Mouse (Mus musculus): ENCODE data around the gene Olfr90.
"Not testable (repeated sequence)": the region's sequence is repeated elsewhere in the genome, so short reads cannot be mapped to it uniquely, and the experiment has no call there.

Olfr90 gene

GRCm38 (mm10) chr17:37088399-37088798, at the start of gene Olfr90:
TSS of gene Olfr90 (minus strand) at chr17:37088499.
- DNase-seq = no peak

DNA sequence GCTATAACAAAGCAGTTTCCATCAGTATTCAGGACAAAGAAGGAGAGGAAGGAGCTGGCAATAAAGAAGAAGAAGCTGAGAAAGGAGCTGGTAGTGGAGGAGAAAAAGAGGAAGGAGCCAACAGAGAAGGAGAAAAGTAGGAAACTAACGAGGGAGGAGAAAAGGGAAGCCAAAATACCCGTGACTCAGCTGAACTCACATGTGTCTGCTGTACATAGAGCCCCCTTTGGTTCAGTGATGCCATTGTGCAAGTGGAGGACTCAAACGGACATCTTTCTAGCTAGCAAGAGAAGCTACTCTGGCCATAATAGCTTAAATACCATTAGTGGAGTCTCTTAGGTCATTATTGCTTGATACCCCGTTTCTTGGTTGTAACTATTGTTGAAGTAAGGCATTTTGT, 43.1 kb upstream of the Olfr90 start:
- DNase-seq = not testable (repeated sequence)

GRCm38 (mm10) chr17:37119988-37120387, 31.7 kb upstream of the Olfr90 start, which contains the start of gene Olfr92:
TSS of gene Olfr92 (minus strand) at chr17:37120088.
- DNase-seq = no peak

DNA sequence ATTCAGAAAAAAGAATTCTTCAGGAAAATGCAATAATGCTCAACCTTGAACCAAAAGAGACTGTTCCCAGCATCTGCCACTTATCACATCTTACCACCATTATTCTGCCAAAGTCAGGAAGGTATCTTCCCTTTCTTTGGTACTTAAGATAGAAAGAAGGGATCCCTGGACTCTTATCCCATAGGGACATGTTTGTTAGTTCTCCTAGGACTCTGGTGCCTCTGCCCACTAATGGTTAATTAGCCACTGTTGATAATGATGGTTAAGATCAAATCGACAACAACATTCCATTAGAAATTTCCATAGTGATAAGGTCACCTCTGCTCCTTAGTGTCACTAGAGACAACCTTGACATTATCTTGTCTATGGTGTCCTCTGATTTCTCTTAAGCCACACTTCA, 9.9 kb upstream of the Olfr90 start, which contains the start of gene Olfr91:
Olfr91 (minus strand) TSS at position 101 of the 400 bp plus-strand sequence.
- no peak for DNase-seq

DNA sequence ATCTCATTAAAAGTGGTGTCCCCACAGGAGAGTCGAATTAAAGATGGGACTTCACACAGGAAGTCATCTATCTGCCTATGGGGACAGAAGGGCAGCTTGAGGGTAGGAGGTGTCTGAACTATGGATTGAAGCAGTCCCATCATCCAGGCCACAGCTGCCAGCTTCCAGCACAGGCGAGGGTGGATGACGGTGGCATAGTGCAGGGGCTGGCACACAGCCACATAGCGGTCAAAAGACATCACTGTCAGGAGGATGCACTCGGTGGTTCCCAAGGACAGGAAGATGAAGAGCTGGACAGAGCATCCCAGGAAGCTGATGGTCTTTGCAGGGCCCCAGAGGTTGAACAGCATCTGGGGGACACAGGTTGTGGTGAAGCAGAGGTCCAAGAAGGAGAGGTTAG, 5.0 kb upstream of the Olfr90 start:
- DNase-seq = peak; percentile 91

GRCm38 (mm10) chr17:37092198-37092597, 3.9 kb upstream of the Olfr90 start:
- no peak for DNase-seq

- DNase-seq = peak; percentile 63 to 71
Observed at GRCm38 (mm10) chr17:37085545-37085944, 2.8 kb downstream of the Olfr90 start.

GRCm38 (mm10) chr17:37084632-37085031, 3.7 kb downstream of the Olfr90 start:
- DNase-seq = peak in 1 of 2 experiments; percentile 23

- DNase-seq = peak; percentile 82 to 86
Observed at GRCm38 (mm10) chr17:37083327-37083726, 5.0 kb downstream of the Olfr90 start.

DNA sequence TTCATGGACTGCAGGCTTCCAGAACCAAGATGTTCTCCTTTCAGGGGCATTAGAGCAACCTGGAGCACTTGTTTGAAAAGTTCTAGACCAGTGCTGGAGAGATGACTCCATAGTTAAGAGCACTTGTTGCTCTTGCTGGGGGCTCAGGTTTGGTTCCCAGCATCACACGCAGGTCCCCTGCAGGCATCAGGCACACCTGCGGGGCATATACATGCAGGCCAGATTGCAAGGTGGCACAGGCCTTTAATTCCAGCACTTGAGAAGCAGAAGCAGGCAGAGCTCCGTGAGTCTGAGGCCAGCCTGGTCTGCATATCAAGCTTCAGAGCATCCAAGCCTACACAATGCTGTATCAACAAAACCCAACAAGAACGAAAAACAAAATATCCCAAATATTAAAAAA, 6.6 kb downstream of the Olfr90 start:
- no peak for DNase-seq

DNA sequence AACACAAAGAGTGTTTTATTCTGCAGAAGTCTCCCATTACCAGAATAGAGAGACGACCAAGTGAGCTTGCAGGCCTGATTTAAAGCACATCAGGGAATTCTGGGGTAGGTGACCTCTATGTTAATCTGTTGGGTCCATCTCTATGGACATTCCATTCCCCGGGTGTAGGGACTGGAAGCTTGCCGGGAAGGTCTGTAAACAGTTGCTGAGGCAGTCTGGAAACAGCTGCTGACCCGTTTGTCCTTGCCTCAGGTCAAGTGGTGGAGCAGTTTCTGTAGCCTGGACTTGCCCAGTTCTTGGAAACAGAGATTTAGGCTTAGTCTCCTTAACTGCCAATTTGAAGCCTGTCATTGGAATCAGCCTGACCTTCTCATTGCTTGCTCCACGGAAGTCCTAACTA, 8.2 kb downstream of the Olfr90 start:
- DNase-seq = no peak

DNA sequence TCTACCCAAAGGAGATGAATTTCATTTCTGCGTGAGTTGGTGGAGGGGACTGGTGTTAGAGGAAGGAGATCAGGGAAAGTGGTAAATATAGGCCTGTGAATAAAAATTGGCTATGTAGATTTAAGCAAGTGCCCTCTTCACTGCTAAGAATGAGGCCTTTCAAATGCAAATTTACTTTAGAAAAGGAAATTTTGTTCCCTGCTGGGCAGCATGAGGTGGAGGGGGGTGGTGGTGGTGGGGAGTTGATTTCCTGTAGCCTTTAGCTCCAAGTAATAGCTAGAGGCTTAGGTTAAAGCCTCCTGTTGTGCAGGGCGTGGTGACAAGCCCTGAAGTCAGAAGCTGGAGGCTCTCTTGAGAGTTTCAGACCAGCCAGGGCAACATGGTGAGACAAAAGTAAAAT, 9.3 kb downstream of the Olfr90 start:
- DNase-seq = peak in 1 of 2 experiments; percentile 14

GRCm38 (mm10) chr17:37078193-37078592, 10.1 kb downstream of the Olfr90 start:
- DNase-seq = no peak

DNA sequence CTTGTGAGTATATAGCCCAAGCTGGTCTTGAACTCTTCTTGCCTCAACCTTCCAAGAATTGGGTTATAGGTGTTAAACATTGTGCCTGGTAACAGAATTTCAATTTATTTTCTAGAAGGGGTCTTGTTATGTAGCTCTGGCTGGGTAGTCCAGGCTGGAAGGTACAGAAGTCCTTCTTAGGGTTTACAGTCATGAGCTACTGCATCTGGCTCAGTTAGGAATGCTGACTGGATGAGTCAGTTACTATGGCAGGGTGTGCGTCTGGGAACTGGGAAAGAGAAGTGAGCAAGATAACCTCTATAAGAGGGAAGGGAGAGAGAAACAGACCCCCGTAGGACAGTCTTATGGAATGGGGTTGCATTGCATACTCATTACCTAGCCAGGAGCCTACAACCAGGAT, 12.5 kb downstream of the Olfr90 start:
- DNase-seq = no peak

GRCm38 (mm10) chr17:37075181-37075580, 13.1 kb downstream of the Olfr90 start:
- no peak for DNase-seq

DNA sequence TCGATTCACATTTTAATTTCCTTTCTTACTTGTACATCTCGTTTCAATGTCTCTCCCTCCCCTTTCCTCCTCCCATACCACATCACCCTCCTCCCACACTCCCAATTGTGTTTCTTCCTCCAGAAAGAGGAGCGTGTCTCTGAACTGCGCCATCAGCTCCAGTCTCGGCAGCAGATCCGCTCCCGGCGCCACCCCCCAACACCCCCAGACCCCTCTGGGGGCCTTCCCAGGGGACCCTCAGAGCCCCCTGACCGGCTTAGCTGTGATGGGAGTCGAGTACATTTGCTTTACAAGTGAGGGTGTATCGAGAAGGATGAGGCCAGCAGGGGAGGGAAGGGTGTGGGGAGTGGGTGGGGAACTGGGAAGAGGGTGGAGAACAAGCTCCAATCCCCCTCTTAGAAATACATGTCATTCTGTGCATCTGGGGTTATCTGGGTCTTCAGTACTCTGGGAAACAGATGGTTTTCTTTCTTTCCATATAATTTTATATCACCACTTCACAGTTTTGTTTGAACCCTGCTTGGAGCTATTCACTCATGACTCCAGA, 15.5 kb downstream of the Olfr90 start:
- no peak for DNase-seq

DNA sequence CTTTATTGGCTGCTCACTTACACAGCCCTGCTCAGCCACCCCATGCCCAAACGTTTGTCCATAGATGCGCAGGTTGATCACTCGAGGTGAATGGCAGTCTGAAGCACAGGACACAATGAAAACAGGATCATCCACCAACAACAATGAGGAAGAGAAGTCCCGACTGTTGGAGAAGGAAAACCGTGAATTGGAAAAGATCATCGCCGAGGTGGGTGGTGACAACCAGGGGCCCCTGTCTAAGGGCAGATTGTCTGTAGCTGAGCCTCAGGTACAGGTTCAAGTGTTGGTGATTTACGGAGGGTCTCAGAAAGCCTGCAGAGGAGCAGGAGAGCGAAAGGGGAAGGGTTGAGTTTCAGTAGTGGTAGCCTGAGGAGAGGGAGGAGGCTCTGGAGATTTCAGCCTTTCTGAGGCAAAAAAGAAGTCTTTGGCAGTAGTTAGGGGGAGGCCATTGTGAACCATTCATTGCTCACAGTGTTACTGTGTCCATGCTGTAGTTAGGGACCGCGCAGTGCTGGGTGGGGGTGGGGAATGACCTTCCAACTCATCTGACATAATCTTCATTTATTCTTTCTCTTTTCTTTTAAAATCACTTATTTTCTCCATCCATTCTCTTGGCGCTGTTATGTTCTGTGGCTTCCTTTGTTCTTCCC, 16.1 kb downstream of the Olfr90 start:
- no peak for DNase-seq

GRCm38 (mm10) chr17:37070121-37070520, 18.2 kb downstream of the Olfr90 start:
- DNase-seq = no peak

GRCm38 (mm10) chr17:37067861-37068260, 20.4 kb downstream of the Olfr90 start:
- no peak for DNase-seq

GRCm38 (mm10) chr17:37065993-37066392, 22.3 kb downstream of the Olfr90 start:
- no peak for DNase-seq

GRCm38 (mm10) chr17:37063686-37064495, 24.4 kb downstream of the Olfr90 start:
- DNase-seq = no peak

DNA sequence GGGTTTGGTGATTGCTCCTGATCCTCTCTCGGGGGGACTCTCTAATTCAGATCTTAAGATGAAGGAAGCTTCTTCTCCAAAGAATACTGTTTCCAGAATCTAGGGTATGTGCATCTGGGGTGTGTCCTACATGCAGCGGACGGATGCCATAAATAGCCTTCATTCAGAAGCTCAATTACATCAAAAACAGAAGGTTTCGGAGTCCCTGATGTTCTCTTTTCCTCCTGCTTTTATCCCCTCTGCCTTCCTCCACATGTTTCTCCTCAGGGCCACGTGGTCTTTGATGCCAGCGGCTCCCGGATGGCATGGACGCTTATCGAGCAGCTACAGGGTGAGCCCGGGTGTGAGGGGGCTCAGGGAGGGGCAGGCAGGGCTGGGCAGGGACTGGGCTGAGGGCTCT, 25.2 kb downstream of the Olfr90 start:
- no peak for DNase-seq

DNA sequence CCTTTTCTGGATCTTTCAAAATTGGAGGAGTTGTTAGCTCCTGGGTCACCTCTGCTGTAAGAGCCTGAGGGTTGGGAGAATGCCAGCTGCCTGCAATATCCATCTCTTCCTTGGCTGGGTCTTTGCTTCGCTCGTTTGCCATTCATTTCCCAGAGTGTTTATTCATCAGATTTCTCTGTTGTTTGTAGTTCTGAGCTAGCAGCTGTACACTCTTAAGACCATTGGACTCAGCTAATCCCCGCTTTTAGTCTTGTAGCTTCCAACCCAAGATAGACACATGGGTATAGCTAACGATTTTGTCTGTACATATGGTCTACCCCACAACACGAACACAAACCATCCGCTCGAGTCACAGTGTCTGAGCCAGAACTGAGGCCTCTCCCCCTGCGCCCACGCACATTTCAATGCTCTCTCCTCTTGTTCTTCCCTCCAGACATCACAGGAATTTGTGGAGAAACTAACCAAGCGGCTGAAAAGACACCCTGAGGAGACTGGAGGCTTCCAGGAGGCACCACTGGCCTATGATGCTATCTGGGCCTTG, 26.1 kb downstream of the Olfr90 start:
- DNase-seq = no peak

DNA sequence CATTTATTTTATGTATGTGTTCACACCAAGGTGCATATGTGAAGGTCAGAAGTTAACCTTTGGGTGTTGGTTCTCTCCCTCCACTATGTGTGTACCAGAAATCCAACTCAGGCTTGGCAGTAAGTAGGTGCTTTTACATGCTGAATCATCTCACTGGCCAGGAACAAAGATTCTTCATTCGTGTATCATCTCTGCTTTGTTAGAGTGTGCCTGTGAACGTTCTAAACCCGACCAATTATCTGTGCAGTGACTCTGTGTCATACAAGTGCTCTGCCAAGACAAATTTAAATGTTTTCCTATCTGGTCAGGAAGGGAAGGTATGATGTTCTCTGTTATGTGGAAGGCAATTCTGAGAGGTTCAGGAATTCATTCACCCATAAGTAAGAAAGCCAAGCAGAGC, 26.9 kb downstream of the Olfr90 start:
- DNase-seq = no peak

All from cerebellum, postnatal 10 days (tissue).